Mouse (Mus musculus): ENCODE data around the gene Rab7b. TPM values are rescaled to one million over a fixed set of nuclear protein-coding genes. Genes with fewer than 3 reads are reported as not detected.

Gene Rab7b
- polyA plus RNA-seq, 1 experiment, result 1.5 TPM

DNA sequence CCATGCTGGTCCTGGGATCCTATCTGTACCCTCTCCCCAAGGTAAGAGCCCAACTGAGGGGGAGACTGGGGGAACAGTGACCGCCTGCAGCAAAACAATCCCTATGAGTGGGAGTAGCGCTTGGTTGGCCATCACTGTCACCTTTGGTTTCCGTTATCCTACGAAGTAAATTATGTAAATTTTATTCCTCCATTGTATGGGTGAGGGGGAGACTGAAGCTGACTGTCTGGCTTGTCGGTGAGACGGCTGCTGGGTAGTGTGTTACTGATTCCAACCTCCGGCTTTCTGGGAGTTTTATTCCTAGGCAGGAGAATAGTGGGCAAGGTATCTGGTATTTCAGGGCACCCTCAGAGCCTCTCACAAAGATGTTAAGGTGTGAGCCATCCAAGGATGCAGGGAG, 70.3 kb downstream of the Rab7b start:
- no peak for TF ChIP-seq REST (IDR thresholded peaks at IDR 0.05; ENCODE audit: insufficient read depth, insufficient read length)
- TF ChIP-seq TCF12 (IDR thresholded peaks at IDR 0.05; ENCODE audit: insufficient read depth, poor library complexity, severe bottlenecking), result no peak
- no peak for TF ChIP-seq E2F4 (IDR thresholded peaks at IDR 0.05; ENCODE audit: insufficient read depth)
- TF ChIP-seq TCF3 (IDR thresholded peaks at IDR 0.05; ENCODE audit: insufficient read length, low read depth), result no peak
- TF ChIP-seq SRF (IDR thresholded peaks at IDR 0.05; ENCODE audit: control insufficient read depth, insufficient read length, low read depth), result no peak
- no peak for TF ChIP-seq POLR2A (IDR thresholded peaks at IDR 0.05; ENCODE audit: insufficient read length, low read depth)
- no peak for TF ChIP-seq MYOD1 (IDR thresholded peaks at IDR 0.05; ENCODE audit: control insufficient read depth in 1 of 3, insufficient read length in 2 of 3, low read depth in 2 of 3)
- no peak for TF ChIP-seq POLR2AphosphoS2 (IDR thresholded peaks at IDR 0.05; ENCODE audit: insufficient read length, low read depth)
- TF ChIP-seq MAX (IDR thresholded peaks at IDR 0.05; ENCODE audit: low read depth), result no peak
- no peak for TF ChIP-seq MYOG (IDR thresholded peaks at IDR 0.05; ENCODE audit: control insufficient read depth in 1 of 3, insufficient read depth in 1 of 3, insufficient read length in 2 of 3, low read depth in 2 of 3)
- no peak for TF ChIP-seq CEBPB (IDR thresholded peaks at IDR 0.05; ENCODE audit: insufficient read depth, poor library complexity, severe bottlenecking)
- TF ChIP-seq USF1 (IDR thresholded peaks at IDR 0.05; ENCODE audit: low read depth), result no peak

DNA sequence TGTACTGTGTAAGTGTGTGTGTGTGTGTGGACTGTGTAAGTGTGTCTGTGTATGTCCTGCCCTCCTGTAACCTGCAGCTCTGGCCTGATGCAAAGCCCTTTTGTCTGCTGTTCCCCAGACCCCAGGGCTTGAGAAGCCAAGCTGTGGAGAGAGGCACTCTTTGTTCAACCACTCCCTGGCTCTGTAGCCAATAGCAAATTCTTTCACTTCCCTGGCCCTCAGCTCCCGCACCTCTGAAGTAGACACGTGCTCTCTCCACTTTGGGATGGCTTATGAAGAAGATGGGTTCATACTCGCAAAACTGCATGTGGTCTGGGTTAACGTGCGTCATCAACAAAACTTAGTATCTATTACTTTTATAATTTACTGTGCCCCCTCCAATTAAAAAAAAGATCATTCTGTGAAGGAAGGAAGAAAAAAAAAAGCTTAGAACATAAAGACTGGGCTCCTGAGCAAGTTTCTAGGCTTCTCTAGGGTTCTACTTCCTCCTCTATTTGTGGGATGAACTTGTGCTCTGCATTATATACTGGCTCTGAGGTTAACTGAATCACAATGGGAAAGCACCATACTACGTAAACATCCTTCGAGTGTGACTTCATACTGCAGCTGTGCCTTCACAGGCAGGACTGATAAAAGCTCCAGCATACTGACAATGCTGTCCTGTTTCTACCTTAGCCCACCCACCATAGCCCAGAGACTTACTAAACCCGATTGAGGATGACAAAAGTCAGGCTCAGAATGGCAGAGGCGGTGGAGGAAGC, 71.4 kb downstream of the Rab7b start:
- no peak overlapping the region for H3K4me3 ChIP-seq
- TF ChIP-seq TCF12 (IDR thresholded peaks at IDR 0.05; ENCODE audit: insufficient read depth, poor library complexity, severe bottlenecking), result no peak

More for the DNA sequence above, 70.3 kb downstream of the Rab7b start:
- H3K79me2 ChIP-seq (ENCODE audit: control insufficient read depth, insufficient read depth), result no peaks in the 10 kb centered on the region
- H3K36me3 ChIP-seq (ENCODE audit: control insufficient read depth, insufficient read depth), result no peaks in the 10 kb centered on the region
- no peak overlapping the region for H3K4me3 ChIP-seq
- no peaks in the 10 kb centered on the region for H3K27me3 ChIP-seq (ENCODE audit: control insufficient read depth, insufficient read depth, insufficient read length)
- H3K4me2 ChIP-seq (ENCODE audit: low read depth), result no peak overlapping the region
- no peak overlapping the region for H3ac ChIP-seq (ENCODE audit: control insufficient read depth, insufficient read length)

GRCm38 (mm10) chr1:131760428-131760820, 71.9 kb downstream of the Rab7b start:
- H3K4me2 ChIP-seq (ENCODE audit: low read depth), result no peak overlapping the region
- TF ChIP-seq REST (IDR thresholded peaks at IDR 0.05; ENCODE audit: insufficient read depth, insufficient read length), result no peak
- no peak for TF ChIP-seq POLR2AphosphoS2 (IDR thresholded peaks at IDR 0.05; ENCODE audit: insufficient read length, low read depth)
- no peak for TF ChIP-seq MYOD1 (IDR thresholded peaks at IDR 0.05; ENCODE audit: control insufficient read depth in 1 of 3, insufficient read length in 2 of 3, low read depth in 2 of 3)
- no peak for TF ChIP-seq TCF12 (IDR thresholded peaks at IDR 0.05; ENCODE audit: insufficient read depth, poor library complexity, severe bottlenecking)
- TF ChIP-seq CEBPB (IDR thresholded peaks at IDR 0.05; ENCODE audit: insufficient read depth, poor library complexity, severe bottlenecking), result no peak
- TF ChIP-seq E2F4 (IDR thresholded peaks at IDR 0.05; ENCODE audit: insufficient read depth), result no peak
- no peak for TF ChIP-seq MYOG (IDR thresholded peaks at IDR 0.05; ENCODE audit: control insufficient read depth in 1 of 3, insufficient read depth in 1 of 3, insufficient read length in 2 of 3, low read depth in 2 of 3)
- no peak for TF ChIP-seq MAX (IDR thresholded peaks at IDR 0.05; ENCODE audit: low read depth)
- TF ChIP-seq POLR2A (IDR thresholded peaks at IDR 0.05; ENCODE audit: insufficient read length, low read depth), result no peak
- TF ChIP-seq TCF3 (IDR thresholded peaks at IDR 0.05; ENCODE audit: insufficient read length, low read depth), result no peak
- no peak for TF ChIP-seq USF1 (IDR thresholded peaks at IDR 0.05; ENCODE audit: low read depth)
- no peak for TF ChIP-seq SRF (IDR thresholded peaks at IDR 0.05; ENCODE audit: control insufficient read depth, insufficient read length, low read depth)
- H3K36me3 ChIP-seq (ENCODE audit: control insufficient read depth, insufficient read depth), result no peaks in the 10 kb centered on the region
- H3K79me2 ChIP-seq (ENCODE audit: control insufficient read depth, insufficient read depth), result no peaks in the 10 kb centered on the region
- H3K27me3 ChIP-seq (ENCODE audit: control insufficient read depth, insufficient read depth, insufficient read length), result no peaks in the 10 kb centered on the region
- no peak overlapping the region for H3ac ChIP-seq (ENCODE audit: control insufficient read depth, insufficient read length)
- H3K4me3 ChIP-seq, result no peak overlapping the region

More for the DNA sequence above, 71.4 kb downstream of the Rab7b start:
- Histone ChIP-seq H3ac (ENCODE audit: control insufficient read depth, insufficient read length) (no peak overlapping the region), H3K27me3 (ENCODE audit: control insufficient read depth, insufficient read depth, insufficient read length) (no peaks in the 10 kb centered on the region), H3K79me2 (ENCODE audit: control insufficient read depth, insufficient read depth) (no peaks in the 10 kb centered on the region), H3K4me2 (ENCODE audit: low read depth) (no peak overlapping the region), H3K36me3 (ENCODE audit: control insufficient read depth, insufficient read depth) (no peaks in the 10 kb centered on the region)

- H3ac ChIP-seq (ENCODE audit: control insufficient read depth, insufficient read length), result no peak overlapping the region
- H3K4me2 ChIP-seq (ENCODE audit: low read depth), result no peak overlapping the region
- H3K79me2 ChIP-seq (ENCODE audit: control insufficient read depth, insufficient read depth), result no peaks in the 10 kb centered on the region
- H3K27me3 ChIP-seq (ENCODE audit: control insufficient read depth, insufficient read depth, insufficient read length), result no peaks in the 10 kb centered on the region
- no peaks in the 10 kb centered on the region for H3K36me3 ChIP-seq (ENCODE audit: control insufficient read depth, insufficient read depth)
- no peak overlapping the region for H3K4me3 ChIP-seq
- TF ChIP-seq SRF (IDR thresholded peaks at IDR 0.05; ENCODE audit: control insufficient read depth, insufficient read length, low read depth) (no peak), POLR2AphosphoS2 (IDR thresholded peaks at IDR 0.05; ENCODE audit: insufficient read length, low read depth) (no peak), TCF3 (IDR thresholded peaks at IDR 0.05; ENCODE audit: insufficient read length, low read depth) (no peak), POLR2A (IDR thresholded peaks at IDR 0.05; ENCODE audit: insufficient read length, low read depth) (no peak), REST (IDR thresholded peaks at IDR 0.05; ENCODE audit: insufficient read depth, insufficient read length) (no peak), MYOD1 (IDR thresholded peaks at IDR 0.05; ENCODE audit: control insufficient read depth in 1 of 3, insufficient read length in 2 of 3, low read depth in 2 of 3) (no peak), E2F4 (IDR thresholded peaks at IDR 0.05; ENCODE audit: insufficient read depth) (no peak), MAX (IDR thresholded peaks at IDR 0.05; ENCODE audit: low read depth) (no peak), USF1 (IDR thresholded peaks at IDR 0.05; ENCODE audit: low read depth) (no peak), MYOG (IDR thresholded peaks at IDR 0.05; ENCODE audit: control insufficient read depth in 1 of 3, insufficient read depth in 1 of 3, insufficient read length in 2 of 3, low read depth in 2 of 3) (no peak)
These were observed 72.8 kb downstream of the Rab7b start for GRCm38 (mm10) chr1:131761079-131761831.

Data from myocyte (in vitro differentiated cells).